Mouse (Mus musculus) midbrain, postnatal 0 days (tissue): ENCODE results near the gene Mrps26. TPM values are rescaled to one million over a fixed set of nuclear protein-coding genes. Genes with fewer than 3 reads are reported as not detected.

Experiments
- ATAC-seq: fragments of 200-750 bp; cut with Nextera tagmentation; 2 replicates; pipeline ENCODE4 v1.8.0; 2017; ENCODE audit warnings: moderate number of reproducible peaks, mild to moderate bottlenecking, moderate TSS enrichment, moderate library complexity; ENCODE audit not compliant: low FRiP score
- DNase-seq: peaks from one replicate; pipeline ENCODE4 v3.0.0-alpha.2; 2015; ENCODE audit warnings: low spot score
- H3K27ac ChIP-seq: fragments of 300-500 bp; sonication (generic); 2 replicates; pipeline ENCODE4 v1.5.1; 2014; ENCODE audit warnings: low read depth, mild to moderate bottlenecking, low read length, mixed read lengths
- H3K27me3 ChIP-seq: fragments of 300-500 bp; sonication (generic); 2 replicates; pipeline ENCODE4 v1.6.1; 2014; ENCODE audit warnings: low read length, control low read depth, mixed read lengths; ENCODE audit not compliant: insufficient read depth
- H3K36me3 ChIP-seq: fragments of 300-500 bp; sonication (generic); 2 replicates; pipeline ENCODE4 v1.6.1; 2014; ENCODE audit warnings: low read length, control low read depth, mixed read lengths; ENCODE audit not compliant: insufficient read depth
- H3K4me1 ChIP-seq: fragments of 300-500 bp; sonication (generic); 2 replicates; pipeline ENCODE4 v1.6.1; 2014; ENCODE audit warnings: mild to moderate bottlenecking, control low read depth, antibody characterized with exemption, low read length, mixed read lengths; ENCODE audit not compliant: insufficient read depth
- H3K4me2 ChIP-seq: fragments of 300-500 bp; sonication (generic); 2 replicates; pipeline ENCODE4 v1.6.1; 2014; ENCODE audit warnings: low read depth, mild to moderate bottlenecking, low read length, mixed read lengths; ENCODE audit not compliant: poor library complexity, severe bottlenecking
- H3K4me3 ChIP-seq: fragments of 300-500 bp; sonication (generic); 2 replicates; pipeline ENCODE4 v1.5.1; 2014; ENCODE audit warnings: low read depth, mild to moderate bottlenecking, low read length, moderate library complexity
- H3K9ac ChIP-seq: fragments of 300-500 bp; sonication (generic); replicated peaks from 2 replicates; pipeline ENCODE4 v1.6.1; 2014; ENCODE audit warnings: mild to moderate bottlenecking, low read length, moderate library complexity, mixed read lengths; ENCODE audit not compliant: poor library complexity, severe bottlenecking
- H3K9me3 ChIP-seq: fragments of 300-500 bp; sonication (generic); 2 replicates; pipeline ENCODE4 v1.6.1; 2016; ENCODE audit warnings: low read length, control low read depth
- CTCF ChIP-seq: IDR thresholded peaks from 2 replicates; pipeline ENCODE4 v1.5.1; 2016; ENCODE audit warnings: antibody characterized with exemption, mild to moderate bottlenecking
- WGBS: fragments of 180-500 bp; shearing (Covaris S2); extraction: QIAGEN DNeasy Blood & Tissue Kit; methylation state at CpG from one replicate; pipeline ENCODE4 v1.1.7; 2014; 5-methylcytosine and 5-hydroxymethylcytosine counted together
- polyA plus RNA-seq: library from polyadenylated mRNA; unstranded; fragments of >200 nt; fragmentation: Nextera tagmentation; extraction: Ambion mirVana; gene quantifications from 2 replicates; pipeline ENCODE4 v1.2.1, GENCODE M21; 2015
- total RNA-seq: library from RNA; depleted of rRNA; stranded (reverse); fragments of >200 nt; gene quantifications from 2 replicates; pipeline ENCODE4 v1.2.3, GENCODE M21; 2014

The Mrps26 gene
- total and polyA plus RNA-seq, 2 experiments from 2014 or later, result 60.5 to 128 TPM

GRCm38 (mm10) chr2:130577021-130577420, 13.5 kb downstream of the Mrps26 start:
- Histone ChIP-seq H3K27me3 (peaks cover 60% of the 10 kb centered on the region), H3K9ac (no peak overlapping the region), H3K27ac (no peak overlapping the region), H3K4me1 (0 out of 2 replicates have a peak, but pooled peaks cover 13% of the 10 kb centered on the region), H3K4me3 (peak overlapping the region; percentile 22; the same call in 1 of the 2 replicates), H3K4me2 (no peak overlapping the region; the same call in 1 of the 2 replicates), H3K9me3 (no peaks in the 10 kb centered on the region), H3K36me3 (no peaks in the 10 kb centered on the region)
- TF ChIP-seq CTCF, result no peak
- 7% methylated on average over 9 of the region's 9 CpGs for WGBS
- ATAC-seq, result no peak
- DNase-seq, result no peak

GRCm38 (mm10) chr2:130577632-130578031, 14.1 kb downstream of the Mrps26 start:
- ATAC-seq (no peak), DNase-seq (no peak)
- Histone ChIP-seq H3K4me1 (0 out of 2 replicates have a peak, but pooled peaks cover 13% of the 10 kb centered on the region), H3K9ac (no peak overlapping the region), H3K9me3 (no peaks in the 10 kb centered on the region), H3K36me3 (no peaks in the 10 kb centered on the region), H3K27me3 (peaks cover 66% of the 10 kb centered on the region), H3K4me3 (no peak overlapping the region; the same call in 1 of the 2 replicates), H3K27ac (no peak overlapping the region), H3K4me2 (no peak overlapping the region)
- WGBS, result 4% methylated on average over 12 of the region's 12 CpGs
- TF ChIP-seq CTCF, result no peak

DNA sequence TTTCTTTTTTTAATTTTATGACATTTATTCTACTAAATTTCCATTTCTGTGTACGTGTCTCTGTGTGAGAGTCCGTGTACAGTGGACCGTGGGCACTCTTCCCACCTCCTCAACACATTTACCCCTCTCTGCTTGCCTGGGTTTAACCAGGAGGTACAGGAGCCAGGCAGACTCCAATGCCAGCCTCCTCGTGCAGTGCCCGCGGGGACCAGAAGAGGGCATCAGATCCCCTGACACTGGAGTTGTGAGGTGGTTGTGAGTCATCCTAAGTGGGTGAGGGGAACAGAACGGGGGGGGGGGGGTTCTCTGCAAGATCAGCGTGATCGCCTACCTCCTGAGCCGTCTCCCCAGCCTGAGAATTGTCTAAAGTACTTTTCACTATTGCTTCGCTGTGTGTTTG, 14.6 kb downstream of the Mrps26 start:
- no peak overlapping the region for H3K4me2 ChIP-seq
- no peak overlapping the region for H3K27ac ChIP-seq
- DNase-seq (no peak), ATAC-seq (no peak)
- no peak overlapping the region for H3K9ac ChIP-seq
- H3K36me3 ChIP-seq, result no peaks in the 10 kb centered on the region
- peak; percentile 64 for TF ChIP-seq CTCF
- WGBS, result 8% methylated on average over 11 of the region's 11 CpGs
- H3K4me3 ChIP-seq, result no peak overlapping the region
- H3K4me1 ChIP-seq, result 0 out of 2 replicates have a peak, but pooled peaks cover 13% of the 10 kb centered on the region
- H3K9me3 ChIP-seq, result no peaks in the 10 kb centered on the region
- peaks cover 68% of the 10 kb centered on the region for H3K27me3 ChIP-seq

DNA sequence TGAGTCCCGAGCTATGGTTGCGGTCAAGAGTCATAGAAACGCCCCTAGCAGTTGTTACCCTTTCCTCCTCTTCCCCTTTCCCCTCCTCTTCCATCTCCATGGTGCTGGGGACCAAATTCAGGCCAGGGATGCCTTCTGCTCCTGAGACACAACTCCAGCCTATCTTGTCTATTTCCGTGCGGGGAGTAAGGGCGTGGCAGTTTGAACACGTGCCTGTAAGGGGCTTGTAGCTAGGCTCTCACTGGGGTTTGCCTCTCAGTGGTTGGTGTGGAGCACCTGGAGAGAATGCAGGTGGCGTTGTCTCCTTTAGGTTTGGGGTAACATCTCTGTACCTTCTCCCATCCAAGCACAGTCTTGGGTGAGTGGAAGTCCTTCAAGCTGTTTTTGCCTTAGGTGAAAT, 16.2 kb downstream of the Mrps26 start:
- no peaks in the 10 kb centered on the region for H3K36me3 ChIP-seq
- no peak overlapping the region for H3K4me2 ChIP-seq
- 7% methylated on average over 8 of the region's 8 CpGs for WGBS
- H3K27ac ChIP-seq, result no peak overlapping the region
- H3K4me1 ChIP-seq, result 0 out of 2 replicates have a peak, but pooled peaks cover 13% of the 10 kb centered on the region
- ATAC-seq (no peak), DNase-seq (no peak)
- no peak overlapping the region for H3K4me3 ChIP-seq
- peaks cover 68% of the 10 kb centered on the region for H3K27me3 ChIP-seq
- no peaks in the 10 kb centered on the region for H3K9me3 ChIP-seq
- TF ChIP-seq CTCF, result no peak
- H3K9ac ChIP-seq, result no peak overlapping the region

DNA sequence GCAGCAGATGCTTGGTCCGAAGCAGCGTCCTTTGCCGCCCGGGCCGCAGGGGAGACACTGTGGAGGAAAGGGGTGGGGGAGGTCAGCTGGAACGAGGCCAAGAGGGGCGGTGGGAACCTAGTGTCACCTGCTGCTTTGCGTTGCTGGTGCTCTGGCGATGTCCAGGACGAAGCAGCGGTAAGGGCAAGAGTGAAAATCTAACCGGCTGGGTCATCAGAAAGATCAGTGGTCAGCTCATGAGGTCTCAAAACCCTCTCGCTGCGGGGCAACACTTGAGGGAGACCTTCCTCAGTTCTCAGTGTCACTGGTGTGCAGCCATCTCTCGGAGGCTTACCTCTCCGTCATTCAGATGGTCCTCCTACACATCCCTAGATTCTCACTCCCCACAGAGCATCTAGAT, 17.7 kb downstream of the Mrps26 start:
- Histone ChIP-seq H3K4me2 (peak overlapping the region; percentile 48), H3K27me3 (peaks cover 60% of the 10 kb centered on the region), H3K4me3 (peak overlapping the region; percentile 28), H3K4me1 (0 out of 2 replicates have a peak, but pooled peaks cover 13% of the 10 kb centered on the region), H3K9me3 (no peaks in the 10 kb centered on the region), H3K36me3 (no peaks in the 10 kb centered on the region), H3K27ac (no peak overlapping the region), H3K9ac (0 out of 2 replicates have a peak overlapping the region, but pooled peaks have one; percentile 33)
- DNase-seq, result no peak
- TF ChIP-seq CTCF, result no peak
- under 1% methylated on average over 16 of the region's 16 CpGs for WGBS
- no peak for ATAC-seq

DNA sequence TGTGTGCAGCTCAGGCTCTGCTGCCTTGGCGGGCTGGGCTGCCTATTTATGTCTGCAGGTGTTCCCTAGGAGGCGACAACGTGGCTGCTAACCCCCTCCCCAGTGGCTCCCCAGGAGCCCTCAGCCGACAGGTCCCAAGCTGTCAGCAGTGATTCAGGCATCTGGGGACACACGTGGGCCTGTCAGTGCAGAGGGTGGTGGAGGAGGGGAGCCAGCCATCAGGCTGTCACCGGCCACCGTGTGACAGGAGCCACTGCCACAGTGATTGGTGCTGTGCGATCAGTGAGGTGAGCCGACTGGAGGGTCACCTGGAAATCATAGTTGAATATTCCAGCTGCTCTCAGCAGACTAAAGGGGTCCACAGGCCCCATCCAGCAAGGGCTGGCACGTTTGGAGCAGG, 19.0 kb downstream of the Mrps26 start, which contains the start of gene Avp:
Gene Avp (minus strand): TSS at position 3 of the 400 bp plus-strand sequence.
- no peak for DNase-seq
- no peaks in the 10 kb centered on the region for H3K9me3 ChIP-seq
- no peak within 1 kb of the TSS for H3K9ac ChIP-seq
- ATAC-seq, result no peak
- no peak within 1 kb of the TSS for H3K27ac ChIP-seq
- H3K36me3 ChIP-seq, result no peaks in the 10 kb centered on the region
- no peak within 1 kb of the TSS for H3K4me2 ChIP-seq
- 33% methylated on average over 10 of the region's 10 CpGs for WGBS
- H3K27me3 ChIP-seq, result peaks cover 51% of the 10 kb centered on the region
- 0 out of 2 replicates have a peak, but pooled peaks cover 12% of the 10 kb centered on the region for H3K4me1 ChIP-seq
- H3K4me3 ChIP-seq, result no peak within 1 kb of the TSS
- no peak for TF ChIP-seq CTCF
